Comparison of ENCODE assay signal across 8 mouse cellular contexts in the genomic region with DNA sequence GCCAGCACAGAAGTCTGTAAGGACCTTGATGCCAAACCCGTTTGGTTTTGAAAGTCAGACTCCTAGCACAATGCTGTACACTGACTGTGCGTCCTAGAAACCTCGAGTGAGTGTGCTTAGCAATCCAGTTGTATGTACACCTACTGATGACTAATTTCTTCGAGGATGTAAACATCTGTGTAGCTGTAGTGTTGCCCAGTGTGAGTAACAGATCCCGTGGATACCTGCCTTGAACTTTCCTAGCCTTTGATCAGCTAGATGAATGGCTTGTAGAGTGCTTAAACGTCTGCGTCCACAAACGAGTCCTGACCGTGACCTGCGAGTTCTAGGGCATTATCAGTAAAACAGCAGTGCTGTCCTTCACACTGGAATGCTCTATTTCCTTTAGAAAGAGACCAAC. TPM values are rescaled to one million over a fixed set of nuclear protein-coding genes. Genes with fewer than 3 reads are reported as not detected.
DNase-seq lines count a peak whose midpoint lies in the region; ATAC-seq and TF ChIP-seq lines count a peak whose summit lies in the region.

No protein-coding gene starts in this region.

- H3K9me3 ChIP-seq in forebrain, embryonic 11.5 days (ENCODE audit: control insufficient read depth, low read length): no peaks in the 10 kb centered on the region
- no peaks in the 10 kb centered on the region for H3K9me3 ChIP-seq in liver, embryonic 14.5 days (ENCODE audit: control insufficient read depth, low read length)

- no peak for TF ChIP-seq CTCF in cerebellum, adult 2 months (IDR thresholded peaks at IDR 0.05; ENCODE audit: borderline replicate concordance, insufficient read depth, low read depth, low read length)
- TF ChIP-seq CTCF in liver, embryonic 14.5 days (IDR thresholded peaks at IDR 0.05; ENCODE audit: low read depth): no peak

- H3K9ac ChIP-seq in forebrain, embryonic 11.5 days (ENCODE audit: low read length): peak overlapping the region; percentile 99
- H3K9ac ChIP-seq in liver, embryonic 14.5 days (replicated peaks): peak overlapping the region; percentile 88

- peaks cover 25% of the 10 kb centered on the region; the same call in 1 of the 2 replicates for H3K4me1 ChIP-seq in cerebellum, adult 2 months (ENCODE audit: control insufficient read depth, insufficient read depth, low read length)
- peaks cover 13% of the 10 kb centered on the region for H3K4me1 ChIP-seq in forebrain, embryonic 11.5 days (replicated peaks; ENCODE audit: control insufficient read depth, insufficient read depth, low read length)
- H3K4me1 ChIP-seq in liver, embryonic 14.5 days (replicated peaks; ENCODE audit: control insufficient read depth in 2 of 2, insufficient read depth in 2 of 2, low read length in 1 of 2): peaks cover 21 to 36% of the 10 kb centered on the region in 2 experiments

- no peaks in the 10 kb centered on the region for H3K36me3 ChIP-seq in forebrain, embryonic 11.5 days (ENCODE audit: control insufficient read depth, insufficient read depth, low read length)
- no peaks in the 10 kb centered on the region for H3K36me3 ChIP-seq in liver, embryonic 14.5 days (replicated peaks; ENCODE audit: control insufficient read depth, insufficient read depth, low read depth)

- no peak for ATAC-seq in forebrain, embryonic 11.5 days (replicated peaks; ENCODE audit: low FRiP score)
- ATAC-seq in liver, embryonic 14.5 days (ENCODE audit: insufficient read depth): no peak
- no peak for ATAC-seq in activated CD4-positive, CD25-positive, alpha-beta regulatory T cell, adult 4 months

- no peak for DNase-seq in cerebellum, adult 2 months
- DNase-seq in cerebellum, adult 9-11 months: no peak
- DNase-seq in 416B (ENCODE audit: low read depth): peak; percentile 40
- no peak for DNase-seq in forebrain, embryonic 11.5 days (ENCODE audit: low spot score)
- DNase-seq in liver, embryonic 14.5 days (ENCODE audit: low read depth in 3 of 3, low spot score in 3 of 3): no peak
- no peak for DNase-seq in retina, postnatal 1 day
- DNase-seq in B cell, adult 2 months: no peak

- TF ChIP-seq POLR2A in cerebellum, adult 2 months (IDR thresholded peaks at IDR 0.05; ENCODE audit: borderline replicate concordance, insufficient read depth, low read length): no peak

- H3K27ac ChIP-seq in cerebellum, adult 2 months (ENCODE audit: insufficient read depth, low read length): no peak overlapping the region
- H3K27ac ChIP-seq in forebrain, embryonic 11.5 days (ENCODE audit: low read depth, low read length): 0 out of 2 replicates have a peak overlapping the region, but pooled peaks have one; percentile 12
- no peak overlapping the region for H3K27ac ChIP-seq in liver, embryonic 14.5 days

- peak overlapping the region; percentile 68 for H3K4me3 ChIP-seq in cerebellum, adult 2 months (replicated peaks; ENCODE audit: insufficient read depth, low read depth, low read length)
- H3K4me3 ChIP-seq in forebrain, embryonic 11.5 days (ENCODE audit: low read depth, low read length): peak overlapping the region; percentile 98
- H3K4me3 ChIP-seq in liver, embryonic 14.5 days (ENCODE audit: insufficient read depth in 1 of 2, low read depth in 2 of 2, low read length in 2 of 2): peak overlapping the region; percentile 89 to 96

- WGBS in cerebellum, adult 2 months: 8% methylated on average over 10 of the region's 10 CpGs
- 42% methylated on average over 10 of the region's 10 CpGs for WGBS in forebrain, embryonic 11.5 days
- WGBS in liver, embryonic 14.5 days (ENCODE audit: insufficient replicate concordance): 19% methylated on average over 10 of the region's 10 CpGs

- TF ChIP-seq EP300 in liver, embryonic 14.5 days (IDR thresholded peaks at IDR 0.05; ENCODE audit: low read depth): no peak

- no peaks in the 10 kb centered on the region for H3K27me3 ChIP-seq in cerebellum, adult 2 months (ENCODE audit: control insufficient read depth, insufficient read depth, low read length)
- H3K27me3 ChIP-seq in forebrain, embryonic 11.5 days (ENCODE audit: control insufficient read depth, insufficient read depth, low read length): no peaks in the 10 kb centered on the region
- no peaks in the 10 kb centered on the region for H3K27me3 ChIP-seq in liver, embryonic 14.5 days (ENCODE audit: control insufficient read depth, insufficient read depth, low read length)

- H3K4me2 ChIP-seq in forebrain, embryonic 11.5 days (ENCODE audit: low read depth, low read length, severe bottlenecking): peak overlapping the region; percentile 87
- peak overlapping the region; percentile 86 for H3K4me2 ChIP-seq in liver, embryonic 14.5 days (ENCODE audit: low read depth)

RNA-seq across cellular contexts. Expression of gene Zbtb2, which starts 1.1 kb away (rescaled TPM):
- polyA plus RNA-seq in cerebellum, adult 2 months (2012; rRNA removed): 8.3 and 8.7 TPM in 2 replicates
- 21.2 and 21.8 TPM in 2 replicates for polyA plus RNA-seq in forebrain, embryonic 11.5 days (2014; fragmentation: Nextera tagmentation; extraction: Ambion mirVana)
- 2.9 and 3.1 TPM in 2 replicates for polyA plus RNA-seq in liver, embryonic 14.5 days (2012; rRNA removed)
- 3.0 and 4.7 TPM in 2 replicates for polyA plus RNA-seq in liver, embryonic 14.5 days (2014; fragmentation: Nextera tagmentation; extraction: Ambion mirVana)
- polyA plus RNA-seq in activated CD4-positive, CD25-positive, alpha-beta regulatory T cell, adult 4 months (2017; shearing (Covaris generic)): 10 to 100 TPM in 1 of 2 experiments, 1 to 10 TPM in 1; 9.9 to 11.3 TPM

RNA-seq across cellular contexts. Expression of gene Rmnd1, which starts 43.2 kb away (rescaled TPM):
- 92.8 and 96.7 TPM in 2 replicates for polyA plus RNA-seq in cerebellum, adult 2 months (2012; rRNA removed)
- polyA plus RNA-seq in forebrain, embryonic 11.5 days (2014; fragmentation: Nextera tagmentation; extraction: Ambion mirVana): 52.5 and 67.0 TPM in 2 replicates
- polyA plus RNA-seq in liver, embryonic 14.5 days (2012; rRNA removed): 17.2 and 19.8 TPM in 2 replicates
- 18.0 and 19.3 TPM in 2 replicates for polyA plus RNA-seq in liver, embryonic 14.5 days (2014; fragmentation: Nextera tagmentation; extraction: Ambion mirVana)
- polyA plus RNA-seq in activated CD4-positive, CD25-positive, alpha-beta regulatory T cell, adult 4 months (2017; shearing (Covaris generic)): 10 to 100 TPM; 34.0 to 47.7 TPM

RNA-seq across cellular contexts. Expression of gene Armt1, which starts 43.2 kb away (rescaled TPM):
- 23.2 and 23.7 TPM in 2 replicates for polyA plus RNA-seq in cerebellum, adult 2 months (2012; rRNA removed)
- 27.6 and 32.6 TPM in 2 replicates for polyA plus RNA-seq in forebrain, embryonic 11.5 days (2014; fragmentation: Nextera tagmentation; extraction: Ambion mirVana)
- 8.9 and 12.8 TPM in 2 replicates for polyA plus RNA-seq in liver, embryonic 14.5 days (2012; rRNA removed)
- polyA plus RNA-seq in liver, embryonic 14.5 days (2014; fragmentation: Nextera tagmentation; extraction: Ambion mirVana): 14.1 and 16.1 TPM in 2 replicates
- 10 to 100 TPM; 30.8 to 39.0 TPM for polyA plus RNA-seq in activated CD4-positive, CD25-positive, alpha-beta regulatory T cell, adult 4 months (2017; shearing (Covaris generic))
